Mouse (Mus musculus): ENCODE results near the gene Spns2. TPM values are rescaled to one million over a fixed set of nuclear protein-coding genes. Genes with fewer than 3 reads are reported as not detected.

Spns2 gene
- polyA plus RNA-seq, 1 experiment from 2014 or later: 13.0 TPM

GRCm38 (mm10) chr11:72425201-72425600, 64.5 kb downstream of the Spns2 start:
- no peaks in the 10 kb centered on the region for H3K27me3 ChIP-seq (replicated peaks)
- no peaks in the 10 kb centered on the region for H3K36me3 ChIP-seq
- no peak overlapping the region for H3K4me2 ChIP-seq (replicated peaks)
- H3K27ac ChIP-seq: no peak overlapping the region
- no peaks in the 10 kb centered on the region for H3K4me1 ChIP-seq
- H3K9ac ChIP-seq: no peak overlapping the region
- no peaks in the 10 kb centered on the region for H3K9me3 ChIP-seq
- ATAC-seq (ENCODE audit: low FRiP score, low read depth): no peak
- H3K4me3 ChIP-seq: no peak overlapping the region

- no peaks in the 10 kb centered on the region for H3K27me3 ChIP-seq (replicated peaks)
- no peak overlapping the region for H3K27ac ChIP-seq
- H3K4me2 ChIP-seq (replicated peaks): no peak overlapping the region
- H3K9ac ChIP-seq: no peak overlapping the region
- ATAC-seq (ENCODE audit: low FRiP score, low read depth): no peak
- H3K4me1 ChIP-seq: no peaks in the 10 kb centered on the region
- WGBS: 86% methylated on average over 4 of the region's 4 CpGs
- no peak overlapping the region for H3K4me3 ChIP-seq
- no peaks in the 10 kb centered on the region for H3K9me3 ChIP-seq
- no peaks in the 10 kb centered on the region for H3K36me3 ChIP-seq
Observed at GRCm38 (mm10) chr11:72423686-72424085, 66.0 kb downstream of the Spns2 start.

GRCm38 (mm10) chr11:72421518-72422278, 68.0 kb downstream of the Spns2 start:
- Histone ChIP-seq H3K4me2 (replicated peaks) (no peak overlapping the region), H3K4me3 (no peak overlapping the region), H3K36me3 (no peaks in the 10 kb centered on the region), H3K9ac (no peak overlapping the region), H3K9me3 (no peaks in the 10 kb centered on the region), H3K4me1 (peaks cover 6% of the 10 kb centered on the region), H3K27ac (no peak overlapping the region), H3K27me3 (replicated peaks) (no peaks in the 10 kb centered on the region)
- ATAC-seq (ENCODE audit: low FRiP score, low read depth): no peak
- 92% methylated on average over 11 of the region's 11 CpGs for WGBS

GRCm38 (mm10) chr11:72420460-72421122, 69.1 kb downstream of the Spns2 start:
- Histone ChIP-seq H3K9me3 (no peaks in the 10 kb centered on the region), H3K9ac (no peak overlapping the region), H3K27ac (no peak overlapping the region), H3K4me2 (replicated peaks) (no peak overlapping the region), H3K36me3 (no peaks in the 10 kb centered on the region), H3K4me3 (no peak overlapping the region), H3K27me3 (replicated peaks) (no peaks in the 10 kb centered on the region), H3K4me1 (peaks cover 6% of the 10 kb centered on the region)
- WGBS: 82% methylated on average over 6 of the region's 6 CpGs
- ATAC-seq (ENCODE audit: low FRiP score, low read depth): no peak

- no peak overlapping the region for H3K27ac ChIP-seq
- no peak overlapping the region for H3K9ac ChIP-seq
- H3K36me3 ChIP-seq: no peaks in the 10 kb centered on the region
- H3K4me1 ChIP-seq: peaks cover 6% of the 10 kb centered on the region
- H3K9me3 ChIP-seq: no peaks in the 10 kb centered on the region
- H3K4me3 ChIP-seq: no peak overlapping the region
- 88% methylated on average over 6 of the region's 6 CpGs for whole genome bisulfite sequencing
- no peaks in the 10 kb centered on the region for H3K27me3 ChIP-seq (replicated peaks)
- ATAC-seq (ENCODE audit: low FRiP score, low read depth): no peak
- H3K4me2 ChIP-seq (replicated peaks): no peak overlapping the region
Observed at GRCm38 (mm10) chr11:72419006-72419405, 70.7 kb downstream of the Spns2 start.

GRCm38 (mm10) chr11:72418227-72418626, 71.5 kb downstream of the Spns2 start:
- Histone ChIP-seq H3K4me3 (no peak overlapping the region), H3K9me3 (no peaks in the 10 kb centered on the region), H3K27ac (no peak overlapping the region), H3K27me3 (replicated peaks) (no peaks in the 10 kb centered on the region), H3K9ac (no peak overlapping the region), H3K4me2 (replicated peaks) (no peak overlapping the region), H3K4me1 (peaks cover 6% of the 10 kb centered on the region), H3K36me3 (no peaks in the 10 kb centered on the region)
- no peak for ATAC-seq (ENCODE audit: low FRiP score, low read depth)
- WGBS: 47% methylated on average over 8 of the region's 8 CpGs

- peaks cover 6% of the 10 kb centered on the region for H3K4me1 ChIP-seq
- WGBS: under 1% methylated on average over 4 of the region's 4 CpGs
- no peak overlapping the region for H3K4me2 ChIP-seq (replicated peaks)
- H3K36me3 ChIP-seq: no peaks in the 10 kb centered on the region
- H3K9ac ChIP-seq: no peak overlapping the region
- H3K27ac ChIP-seq: no peak overlapping the region
- H3K9me3 ChIP-seq: no peaks in the 10 kb centered on the region
- ATAC-seq (ENCODE audit: low FRiP score, low read depth): no peak
- H3K27me3 ChIP-seq (replicated peaks): no peaks in the 10 kb centered on the region
- no peak overlapping the region for H3K4me3 ChIP-seq
Observed at GRCm38 (mm10) chr11:72417376-72417775, 72.3 kb downstream of the Spns2 start.

GRCm38 (mm10) chr11:72416666-72417065, 73.0 kb downstream of the Spns2 start:
- WGBS: 88% methylated on average over 5 of the region's 5 CpGs
- Histone ChIP-seq H3K9ac (no peak overlapping the region), H3K4me2 (replicated peaks) (no peak overlapping the region), H3K4me3 (no peak overlapping the region), H3K27ac (no peak overlapping the region), H3K9me3 (no peaks in the 10 kb centered on the region), H3K4me1 (peaks cover 8% of the 10 kb centered on the region), H3K27me3 (replicated peaks) (peaks cover 4% of the 10 kb centered on the region; the same call in 1 of the 2 replicates), H3K36me3 (no peaks in the 10 kb centered on the region)
- ATAC-seq (ENCODE audit: low FRiP score, low read depth): no peak

GRCm38 (mm10) chr11:72415155-72415554, 74.5 kb downstream of the Spns2 start:
- no peak for ATAC-seq (ENCODE audit: low FRiP score, low read depth)
- Histone ChIP-seq H3K4me2 (replicated peaks) (no peak overlapping the region), H3K4me3 (no peak overlapping the region), H3K27ac (no peak overlapping the region), H3K9ac (no peak overlapping the region), H3K4me1 (peaks cover 23% of the 10 kb centered on the region), H3K9me3 (no peaks in the 10 kb centered on the region), H3K36me3 (no peaks in the 10 kb centered on the region), H3K27me3 (replicated peaks) (peaks cover 17% of the 10 kb centered on the region)
- WGBS: 85% methylated on average over 8 of the region's 8 CpGs

GRCm38 (mm10) chr11:72413601-72414190, 76.0 kb downstream of the Spns2 start:
- Histone ChIP-seq H3K27me3 (replicated peaks) (peaks cover 31% of the 10 kb centered on the region), H3K9me3 (no peaks in the 10 kb centered on the region), H3K27ac (no peak overlapping the region), H3K36me3 (no peaks in the 10 kb centered on the region), H3K4me3 (no peak overlapping the region), H3K4me2 (replicated peaks) (no peak overlapping the region), H3K9ac (no peak overlapping the region), H3K4me1 (peaks cover 25% of the 10 kb centered on the region)
- 69% methylated on average over 5 of the region's 5 CpGs for WGBS
- ATAC-seq (ENCODE audit: low FRiP score, low read depth): no peak

GRCm38 (mm10) chr11:72413016-72413415, 76.7 kb downstream of the Spns2 start:
- no peak overlapping the region for H3K4me2 ChIP-seq (replicated peaks)
- H3K4me1 ChIP-seq: peaks cover 25% of the 10 kb centered on the region
- H3K4me3 ChIP-seq: no peak overlapping the region
- H3K36me3 ChIP-seq: no peaks in the 10 kb centered on the region
- no peak for ATAC-seq (ENCODE audit: low FRiP score, low read depth)
- H3K9me3 ChIP-seq: no peaks in the 10 kb centered on the region
- H3K9ac ChIP-seq: no peak overlapping the region
- no peak overlapping the region for H3K27ac ChIP-seq
- 76% methylated on average over 7 of the region's 7 CpGs for WGBS
- peaks cover 32% of the 10 kb centered on the region for H3K27me3 ChIP-seq (replicated peaks)

- no peaks in the 10 kb centered on the region for H3K9me3 ChIP-seq
- peaks cover 32% of the 10 kb centered on the region for H3K27me3 ChIP-seq (replicated peaks)
- no peak; the same call in 1 of the 2 replicates for ATAC-seq (ENCODE audit: low FRiP score, low read depth)
- H3K4me3 ChIP-seq: peak overlapping the region; percentile 58
- H3K9ac ChIP-seq: peak overlapping the region; percentile 67
- H3K27ac ChIP-seq: no peak overlapping the region
- H3K4me1 ChIP-seq: peaks cover 25% of the 10 kb centered on the region
- no peaks in the 10 kb centered on the region for H3K36me3 ChIP-seq
- peak overlapping the region; percentile 99 for H3K4me2 ChIP-seq (replicated peaks)
- WGBS: 32% methylated on average over 9 of the region's 9 CpGs
Observed at GRCm38 (mm10) chr11:72411945-72412344, 77.8 kb downstream of the Spns2 start.

Measured in neural tube, embryonic 12.5 days (tissue).